Mouse (Mus musculus) embryonic facial prominence, embryonic 12.5 days (tissue): Measurements from ENCODE around the gene Ctxn1. TPM values are rescaled to one million over a fixed set of nuclear protein-coding genes. Genes with fewer than 3 reads are reported as not detected.
"Not testable (repeated sequence)": the region's sequence is repeated elsewhere in the genome, so short reads cannot be mapped to it uniquely, and the experiment has no call there.

Experiments
- ATAC-seq: fragments of 200-750 bp; cut with Nextera tagmentation; 2 replicates; pipeline ENCODE4 v1.8.0; 2017; ENCODE audit not compliant: insufficient number of reproducible peaks, insufficient read depth, low FRiP score, low TSS enrichment
- H3K27ac ChIP-seq: fragments of 300-500 bp; sonication (generic); 2 replicates; pipeline ENCODE4 v1.5.1; 2016; ENCODE audit warnings: mild to moderate bottlenecking
- H3K27me3 ChIP-seq: fragments of 300-500 bp; sonication (generic); 2 replicates; pipeline ENCODE4 v1.6.1; 2016; ENCODE audit warnings: mild to moderate bottlenecking, moderate library complexity
- H3K36me3 ChIP-seq: fragments of 300-500 bp; sonication (generic); 2 replicates; pipeline ENCODE4 v1.6.1; 2016; ENCODE audit warnings: mild to moderate bottlenecking
- H3K4me1 ChIP-seq: fragments of 300-500 bp; sonication (generic); 2 replicates; pipeline ENCODE4 v1.6.1; 2016
- H3K4me2 ChIP-seq: fragments of 300-500 bp; sonication (generic); replicated peaks from 2 replicates; pipeline ENCODE4 v1.6.1; 2016; ENCODE audit warnings: mild to moderate bottlenecking, moderate library complexity
- H3K4me3 ChIP-seq: fragments of 300-500 bp; sonication (generic); 2 replicates; pipeline ENCODE4 v1.5.1; 2016; ENCODE audit warnings: mild to moderate bottlenecking
- H3K9ac ChIP-seq: fragments of 300-500 bp; sonication (generic); 2 replicates; pipeline ENCODE4 v1.6.1; 2016; ENCODE audit warnings: mild to moderate bottlenecking, moderate library complexity
- H3K9me3 ChIP-seq: fragments of 300-500 bp; sonication (generic); 2 replicates; pipeline ENCODE4 v1.6.1; 2016; ENCODE audit warnings: mild to moderate bottlenecking, moderate library complexity
- WGBS: fragments of 180-500 bp; shearing (Covaris S2); methylation state at CpG from one replicate; pipeline ENCODE4 v1.1.7; 2016; 5-methylcytosine and 5-hydroxymethylcytosine counted together
- polyA plus RNA-seq: library from polyadenylated mRNA; unstranded; fragments of >200 nt; fragmentation: Nextera tagmentation; extraction: Ambion mirVana; gene quantifications from 2 replicates; pipeline ENCODE4 v1.2.1, GENCODE M21; 2016

The Ctxn1 gene
- polyA plus RNA-seq, 1 experiment from 2014 or later = 120 TPM

DNA sequence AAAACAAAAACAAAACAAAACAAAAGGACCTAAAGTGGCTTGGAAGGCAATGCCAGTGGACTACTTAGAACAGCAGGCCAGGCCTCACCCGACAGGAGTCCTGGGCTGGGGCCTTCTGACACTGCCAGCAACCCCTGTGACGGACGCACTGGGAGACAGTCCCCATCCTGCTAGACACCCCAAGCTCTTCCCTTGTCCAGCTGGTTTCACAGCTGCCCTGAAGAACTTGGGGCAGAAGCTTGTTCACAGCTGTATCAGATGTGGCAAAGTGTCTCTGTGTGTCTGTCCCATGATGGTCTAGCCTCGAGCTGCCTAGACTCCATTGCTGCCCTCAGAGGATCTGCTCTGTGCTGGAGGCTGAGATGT is 714 bp upstream of the Ctxn1 start:
- no peaks in the 10 kb centered on the region for H3K9me3 ChIP-seq
- WGBS = 86% methylated on average over 4 of the region's 4 CpGs
- H3K4me3 ChIP-seq = no peak overlapping the region
- peak overlapping the region; percentile 89; the same call in 1 of the 2 replicates for H3K9ac ChIP-seq
- peaks cover 20% of the 10 kb centered on the region for H3K4me1 ChIP-seq
- H3K27ac ChIP-seq = peak overlapping the region; percentile 92
- no peak for ATAC-seq
- peaks cover 79% of the 10 kb centered on the region for H3K36me3 ChIP-seq
- H3K27me3 ChIP-seq = no peaks in the 10 kb centered on the region
- 0 out of 2 replicates have a peak overlapping the region, but pooled peaks have one; percentile 58 for H3K4me2 ChIP-seq

DNA sequence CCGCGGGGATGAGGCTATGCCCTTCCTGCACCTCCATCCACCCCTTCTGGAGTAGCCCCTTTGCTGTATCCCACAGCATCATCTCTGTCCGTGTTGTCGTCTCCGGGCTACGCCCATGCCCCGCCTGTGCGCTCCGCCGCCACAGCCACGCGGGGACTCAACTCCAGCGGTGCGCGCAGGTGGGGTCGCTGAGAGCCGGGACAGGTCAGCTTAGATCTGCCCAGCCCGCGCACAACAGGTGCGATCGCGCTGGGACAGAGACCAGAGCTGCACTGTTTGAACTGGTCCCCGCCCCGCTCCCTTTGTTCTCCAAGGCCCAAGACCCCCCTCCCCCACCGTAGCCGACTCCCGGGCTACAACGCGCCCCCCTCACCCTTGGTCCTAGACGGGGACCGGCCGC is 396 bp downstream of the Ctxn1 start:
- WGBS = under 1% methylated on average over 32 of the region's 32 CpGs
- peaks cover 26% of the 10 kb centered on the region for H3K4me1 ChIP-seq
- H3K9ac ChIP-seq = peak overlapping the region; percentile 89
- peak overlapping the region; percentile 92 for H3K27ac ChIP-seq
- H3K27me3 ChIP-seq = no peaks in the 10 kb centered on the region
- no peaks in the 10 kb centered on the region for H3K9me3 ChIP-seq
- H3K36me3 ChIP-seq = peaks cover 74% of the 10 kb centered on the region
- peak overlapping the region; percentile 88 for H3K4me3 ChIP-seq
- ATAC-seq = peak; percentile 64
- peak overlapping the region; percentile 58 for H3K4me2 ChIP-seq

DNA sequence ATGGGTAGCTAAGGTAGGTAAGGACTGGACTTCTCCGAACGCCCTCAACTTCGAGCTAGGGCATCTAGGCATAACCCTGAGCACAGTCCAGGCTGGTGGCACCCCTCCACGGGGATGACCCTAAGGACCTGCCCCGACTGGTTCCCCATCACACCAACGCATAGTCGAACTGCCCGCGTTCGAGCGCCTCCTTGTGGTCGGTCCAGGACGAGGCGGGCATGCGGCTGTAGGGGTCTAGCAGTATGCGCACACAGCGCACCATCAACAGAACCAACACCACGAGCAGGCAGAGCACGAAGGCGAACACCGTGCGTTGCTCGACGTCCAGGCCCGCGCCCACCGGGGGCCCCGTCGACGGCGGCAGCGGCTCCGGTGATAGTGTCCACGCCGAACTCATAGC is 841 bp downstream of the Ctxn1 start:
- Histone ChIP-seq H3K27ac (peak overlapping the region; percentile 92), H3K4me2 (peak overlapping the region; percentile 58), H3K4me1 (peaks cover 28% of the 10 kb centered on the region), H3K4me3 (peak overlapping the region; percentile 88), H3K36me3 (peaks cover 71% of the 10 kb centered on the region), H3K27me3 (no peaks in the 10 kb centered on the region), H3K9me3 (no peaks in the 10 kb centered on the region), H3K9ac (peak overlapping the region; percentile 89)
- peak; percentile 54 for ATAC-seq
- WGBS = 1% methylated on average over 34 of the region's 35 CpGs

DNA sequence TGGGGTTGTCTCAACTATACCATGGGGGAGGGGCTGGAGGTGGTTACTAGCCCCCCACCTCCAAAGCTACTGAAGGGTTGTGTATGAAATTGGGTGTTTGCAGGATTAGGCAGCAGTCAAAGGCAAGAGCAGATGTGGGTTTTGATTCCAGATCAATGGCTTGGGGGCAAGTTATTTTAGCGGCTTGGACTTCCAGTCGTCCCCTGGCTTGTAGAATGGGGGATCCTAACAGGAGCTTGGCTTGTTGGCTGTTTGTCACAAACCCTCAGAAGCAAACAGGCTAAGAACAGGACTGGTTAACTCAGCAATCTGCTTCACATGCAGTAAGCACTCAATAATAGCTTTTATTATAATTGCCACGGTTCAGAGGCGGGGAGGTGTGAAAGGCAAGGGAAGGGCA is 1.7 kb downstream of the Ctxn1 start:
- peak overlapping the region; percentile 89 for H3K9ac ChIP-seq
- H3K4me3 ChIP-seq = peak overlapping the region; percentile 88
- peaks cover 28% of the 10 kb centered on the region for H3K4me1 ChIP-seq
- H3K27me3 ChIP-seq = no peaks in the 10 kb centered on the region
- no peak for ATAC-seq
- H3K36me3 ChIP-seq = peaks cover 62% of the 10 kb centered on the region
- WGBS = 77% methylated on average over 4 of the region's 4 CpGs
- peak overlapping the region; percentile 58 for H3K4me2 ChIP-seq
- no peak overlapping the region for H3K27ac ChIP-seq
- no peaks in the 10 kb centered on the region for H3K9me3 ChIP-seq

DNA sequence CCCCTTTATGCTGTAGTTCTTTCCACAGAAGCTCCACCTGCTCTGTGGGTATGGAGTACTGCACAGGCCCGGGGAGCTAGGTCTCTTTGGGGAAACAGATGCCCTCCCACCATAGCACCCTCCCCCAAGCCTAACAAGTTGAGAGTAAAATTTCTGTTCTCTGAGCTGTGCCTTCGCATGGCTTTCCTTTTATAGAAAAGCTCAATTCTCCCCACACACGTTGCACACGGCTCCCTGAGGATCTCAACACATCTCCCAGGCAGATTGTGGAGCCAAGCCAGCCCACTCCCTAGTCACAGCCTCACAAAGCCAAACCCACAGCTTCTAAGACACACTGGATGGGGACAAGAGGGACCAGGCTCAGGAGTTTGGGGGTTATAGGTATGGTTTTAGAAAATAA is 2.2 kb downstream of the Ctxn1 start:
- H3K36me3 ChIP-seq = peaks cover 58% of the 10 kb centered on the region
- no peak overlapping the region for H3K27ac ChIP-seq
- WGBS = 65% methylated on average over 4 of the region's 4 CpGs
- ATAC-seq = no peak
- H3K4me3 ChIP-seq = peak overlapping the region; percentile 7; the same call in 1 of the 2 replicates
- peaks cover 28% of the 10 kb centered on the region for H3K4me1 ChIP-seq
- no peaks in the 10 kb centered on the region for H3K27me3 ChIP-seq
- H3K4me2 ChIP-seq = peak overlapping the region; percentile 58
- peak overlapping the region; percentile 89; the same call in 1 of the 2 replicates for H3K9ac ChIP-seq
- H3K9me3 ChIP-seq = no peaks in the 10 kb centered on the region

DNA sequence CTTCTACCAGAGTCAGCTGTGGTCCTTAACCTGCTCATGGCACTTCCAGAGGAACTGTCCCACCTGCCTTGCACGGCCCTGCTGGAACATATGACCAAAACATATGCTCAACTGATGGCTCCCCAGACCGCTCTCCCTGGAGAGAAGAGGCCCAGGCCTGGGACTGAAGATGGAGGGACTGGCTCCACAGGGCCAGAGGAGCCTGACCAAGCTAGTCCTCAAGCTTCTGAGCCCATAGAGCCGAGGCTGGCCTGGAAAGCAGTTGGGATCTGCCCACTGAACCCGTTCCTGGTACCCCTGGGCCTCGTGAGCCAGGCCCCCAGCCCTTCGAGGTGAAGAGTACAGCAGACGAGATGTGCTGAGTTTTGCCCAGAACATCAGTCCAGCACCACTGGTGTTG is 3.6 kb downstream of the Ctxn1 start:
- H3K4me3 ChIP-seq, H3K9me3 ChIP-seq, ATAC-seq, H3K27ac ChIP-seq, H3K9ac ChIP-seq, H3K27me3 ChIP-seq, H3K4me2 ChIP-seq: not testable (repeated sequence)
- peaks cover 43% of the 10 kb centered on the region for H3K36me3 ChIP-seq
- peaks cover 32% of the 10 kb centered on the region for H3K4me1 ChIP-seq
- 92% methylated on average over 7 of the region's 7 CpGs for WGBS

DNA sequence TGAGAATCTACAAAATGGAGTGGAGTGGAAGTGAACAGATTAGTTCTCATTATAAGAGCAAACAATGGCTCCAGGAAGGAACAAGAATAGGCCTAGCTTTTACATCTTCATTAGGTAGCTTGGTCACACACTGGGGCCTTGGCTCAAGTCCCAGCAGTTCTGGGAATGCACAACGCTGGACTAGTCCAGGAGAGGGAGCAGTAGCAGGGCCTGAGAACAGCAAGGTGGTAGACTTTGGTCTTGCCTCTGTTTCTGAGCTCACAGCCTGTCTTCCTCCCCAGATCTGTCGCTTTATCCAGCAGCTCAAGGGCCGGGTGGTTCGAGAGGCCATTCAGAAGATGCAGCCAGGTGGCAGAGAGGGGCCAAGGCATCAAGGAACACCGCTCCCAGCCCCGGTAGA is 5.1 kb downstream of the Ctxn1 start:
- Histone ChIP-seq H3K4me3 (peak overlapping the region; percentile 82), H3K4me2 (peak overlapping the region; percentile 77), H3K36me3 (peaks cover 42% of the 10 kb centered on the region), H3K27ac (0 out of 2 replicates have a peak overlapping the region, but pooled peaks have one; percentile 30), H3K4me1 (peaks cover 37% of the 10 kb centered on the region), H3K9me3 (no peaks in the 10 kb centered on the region), H3K27me3 (no peaks in the 10 kb centered on the region), H3K9ac (no peak overlapping the region)
- ATAC-seq = no peak
- WGBS = 65% methylated on average over 6 of the region's 6 CpGs

DNA sequence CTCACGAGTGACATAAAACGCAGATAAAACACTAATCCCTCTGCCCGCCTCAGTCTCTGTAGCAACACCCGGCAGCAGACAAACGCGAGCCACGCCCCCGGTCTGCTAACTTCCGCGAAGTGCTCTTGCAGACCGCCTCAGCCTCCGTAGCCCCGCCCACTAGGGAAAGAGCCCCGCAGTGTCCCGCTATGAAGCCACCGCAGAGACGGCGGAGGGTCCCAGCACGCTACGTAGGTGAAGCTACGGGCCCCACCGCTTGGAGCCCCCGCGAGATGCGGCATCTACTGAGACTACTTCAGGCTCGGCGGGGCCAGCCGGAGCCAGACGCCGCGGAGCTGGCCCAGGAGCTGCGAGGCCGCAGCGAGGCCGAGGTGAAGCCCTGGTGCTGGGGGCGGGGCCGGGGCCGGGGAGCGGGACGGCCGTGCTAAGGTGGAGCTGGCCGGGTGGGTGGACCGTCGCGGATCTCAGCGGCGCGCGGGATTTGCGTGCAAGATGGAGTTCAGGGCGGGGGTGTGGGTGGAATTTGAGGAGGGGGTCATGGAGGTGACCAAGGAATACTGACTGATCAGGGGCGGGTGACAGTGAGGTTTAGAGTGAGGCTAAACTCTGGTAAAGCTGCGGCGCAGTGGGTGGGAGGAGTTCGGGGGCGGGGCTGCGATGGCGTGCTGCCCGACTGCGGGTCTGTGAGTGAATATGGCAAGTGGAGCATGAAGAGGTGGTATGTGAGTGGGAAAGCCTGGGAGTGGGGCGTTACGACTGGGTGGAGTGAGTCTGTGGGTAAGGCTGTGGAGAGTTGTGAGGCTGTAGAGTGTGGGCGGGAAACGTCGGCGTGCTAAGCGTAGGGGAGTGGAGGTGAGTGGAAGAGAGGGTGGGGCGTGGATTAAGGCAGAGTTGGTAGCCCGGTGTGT is 5.9 kb downstream of the Ctxn1 start, which contains the start of gene Snapc2:
Gene Snapc2 (plus strand): TSS at position 147 of the 908 bp plus-strand sequence.
- H3K4me1 ChIP-seq = peaks cover 44% of the 10 kb centered on the region
- H3K27ac ChIP-seq = peak within 1 kb of the TSS; percentile 94
- peak within 1 kb of the TSS; percentile 82 for H3K4me3 ChIP-seq
- peak within 1 kb of the TSS; percentile 85 for H3K9ac ChIP-seq
- H3K4me2 ChIP-seq = peak within 1 kb of the TSS; percentile 77
- 1% methylated on average over 69 of the region's 69 CpGs for WGBS
- H3K36me3 ChIP-seq = peaks cover 49% of the 10 kb centered on the region
- H3K27me3 ChIP-seq = no peaks in the 10 kb centered on the region
- ATAC-seq = peak; percentile 80
- no peaks in the 10 kb centered on the region for H3K9me3 ChIP-seq

DNA sequence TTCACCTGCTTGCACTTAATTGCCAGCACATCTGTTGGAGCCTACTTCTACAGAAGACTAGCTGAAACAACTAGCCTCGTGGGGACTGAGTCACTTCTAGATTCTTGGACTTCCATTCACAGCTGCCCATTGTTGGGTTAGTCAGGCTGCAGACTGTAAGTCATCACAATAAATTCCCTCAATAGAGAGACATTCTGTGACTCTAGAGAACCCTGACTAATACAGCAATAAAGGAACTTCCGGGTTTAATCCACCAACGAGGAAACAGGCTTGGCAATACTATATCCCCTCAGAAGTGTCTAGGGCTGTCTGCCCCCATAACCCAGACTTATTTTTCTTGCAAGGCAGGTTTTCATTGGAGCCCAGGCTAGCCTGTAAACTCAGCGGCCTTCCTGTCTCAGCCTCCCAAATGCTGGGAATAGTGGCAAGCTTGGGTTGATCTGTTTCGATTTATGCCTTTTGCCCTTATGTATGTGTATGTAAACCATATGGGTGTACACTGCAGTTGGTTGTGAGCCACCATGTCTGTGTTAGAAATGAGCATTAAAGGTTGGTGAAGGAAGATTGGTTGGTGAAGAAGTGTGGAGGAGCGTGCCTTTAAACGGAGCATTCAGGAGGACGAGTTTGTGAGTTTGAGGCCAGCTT is 6.8 kb downstream of the Ctxn1 start:
- Histone ChIP-seq H3K36me3 (peaks cover 55% of the 10 kb centered on the region), H3K4me3 (peak overlapping the region; percentile 82), H3K27me3 (no peaks in the 10 kb centered on the region), H3K9me3 (no peaks in the 10 kb centered on the region), H3K27ac (0 out of 2 replicates have a peak overlapping the region, but pooled peaks have one; percentile 94), H3K4me1 (peaks cover 34% of the 10 kb centered on the region), H3K4me2 (peak overlapping the region; percentile 77), H3K9ac (peak overlapping the region; percentile 85; the same call in 1 of the 2 replicates)
- WGBS = 46% methylated on average over 8 of the region's 8 CpGs
- no peak for ATAC-seq

DNA sequence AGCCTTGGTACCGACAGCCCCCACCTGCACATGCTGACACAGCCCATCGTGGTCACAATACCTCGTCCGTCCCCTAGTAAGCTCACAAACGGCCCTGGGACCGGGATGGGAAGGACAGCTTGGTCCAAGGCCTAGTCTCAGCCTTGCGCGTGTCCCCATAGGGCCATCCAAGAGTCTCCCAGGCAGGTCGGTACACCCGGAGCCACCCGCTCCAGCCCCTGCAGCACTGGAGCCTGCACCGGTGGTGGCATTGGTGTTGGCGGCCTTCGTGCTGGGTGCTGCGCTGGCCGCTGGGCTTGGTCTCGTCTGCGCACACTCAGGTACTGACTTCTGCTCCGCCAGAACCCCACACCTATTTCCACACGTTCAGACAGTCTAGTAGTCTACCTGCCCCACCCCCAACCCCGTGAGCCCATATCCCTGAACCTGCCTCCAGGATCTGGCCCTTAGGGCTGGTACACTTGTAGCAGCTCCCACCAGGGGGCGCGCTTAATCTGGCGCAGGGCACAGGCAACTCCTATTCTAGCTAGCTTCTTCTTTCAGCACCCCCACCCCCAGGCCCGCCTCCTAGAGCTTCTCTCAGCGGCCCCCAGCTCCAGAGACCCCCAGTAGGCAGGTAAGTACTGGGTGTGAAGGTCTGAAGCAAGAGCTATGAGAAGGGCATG is 8.6 kb downstream of the Ctxn1 start:
- H3K9ac ChIP-seq = no peak overlapping the region
- 32% methylated on average over 26 of the region's 26 CpGs for WGBS
- H3K4me2 ChIP-seq = 0 out of 2 replicates have a peak overlapping the region, but pooled peaks have one; percentile 0
- no peak for ATAC-seq
- H3K4me3 ChIP-seq = no peak overlapping the region
- no peaks in the 10 kb centered on the region for H3K9me3 ChIP-seq
- H3K27ac ChIP-seq = no peak overlapping the region
- no peaks in the 10 kb centered on the region for H3K27me3 ChIP-seq
- H3K4me1 ChIP-seq = peaks cover 31% of the 10 kb centered on the region
- peaks cover 55% of the 10 kb centered on the region for H3K36me3 ChIP-seq

DNA sequence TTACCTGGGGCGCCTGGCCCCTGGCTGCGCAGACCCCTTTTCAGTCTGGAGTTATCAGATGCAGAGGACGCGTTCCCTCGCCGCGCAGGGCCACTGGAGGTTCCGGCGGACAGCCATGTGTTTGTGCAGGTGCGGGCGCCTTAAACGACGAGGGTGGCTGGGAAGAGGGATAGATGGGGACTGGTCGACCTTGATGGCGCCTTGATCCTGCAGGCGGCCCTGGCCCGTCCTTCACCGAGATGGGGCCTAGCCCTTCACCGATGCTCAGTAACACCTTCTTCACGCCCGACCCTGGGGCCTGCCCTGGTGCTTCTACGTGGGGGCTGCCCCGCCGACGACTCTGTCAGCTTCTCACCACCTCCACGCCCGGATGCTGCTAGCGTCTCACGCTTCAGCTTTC is 9.9 kb downstream of the Ctxn1 start:
- H3K9me3 ChIP-seq = no peaks in the 10 kb centered on the region
- H3K9ac ChIP-seq = peak overlapping the region; percentile 24; the same call in 1 of the 2 replicates
- H3K27me3 ChIP-seq = no peaks in the 10 kb centered on the region
- H3K27ac ChIP-seq = 0 out of 2 replicates have a peak overlapping the region, but pooled peaks have one; percentile 17
- 15% methylated on average over 29 of the region's 29 CpGs for WGBS
- peaks cover 55% of the 10 kb centered on the region for H3K36me3 ChIP-seq
- peaks cover 28% of the 10 kb centered on the region for H3K4me1 ChIP-seq
- ATAC-seq = no peak
- peak overlapping the region; percentile 11; the same call in 1 of the 2 replicates for H3K4me2 ChIP-seq
- H3K4me3 ChIP-seq = no peak overlapping the region
